Mouse (Mus musculus): ENCODE measurements at regions not wholly inside any gene's neighbourhood (a gene's known extent, or its start where the extent isn't known, plus 50 kb on each side); places are given as distances from the start of the nearest gene placed in this dataset.

- Histone ChIP-seq H3K36me3 (ENCODE audit: control insufficient read depth, insufficient read depth) (no peaks in the 10 kb centered on the region), H3K79me2 (ENCODE audit: control insufficient read depth, insufficient read depth) (no peaks in the 10 kb centered on the region), H3K27me3 (ENCODE audit: control insufficient read depth, insufficient read depth, insufficient read length) (no peaks in the 10 kb centered on the region), H3ac (ENCODE audit: control insufficient read depth, insufficient read length) (no peak overlapping the region), H3K4me2 (ENCODE audit: low read depth) (no peak overlapping the region), H3K4me3 (no peak overlapping the region)
- no peak for TF ChIP-seq MAX (IDR thresholded peaks at IDR 0.05; ENCODE audit: low read depth)
- no peak for TF ChIP-seq REST (IDR thresholded peaks at IDR 0.05; ENCODE audit: insufficient read depth, insufficient read length)
- no peak for TF ChIP-seq USF1 (IDR thresholded peaks at IDR 0.05; ENCODE audit: low read depth)
- no peak for TF ChIP-seq TCF3 (IDR thresholded peaks at IDR 0.05; ENCODE audit: insufficient read length, low read depth)
- no peak for TF ChIP-seq CEBPB (IDR thresholded peaks at IDR 0.05; ENCODE audit: insufficient read depth, poor library complexity, severe bottlenecking)
- no peak for TF ChIP-seq TCF12 (IDR thresholded peaks at IDR 0.05; ENCODE audit: insufficient read depth, poor library complexity, severe bottlenecking)
- no peak for TF ChIP-seq MYOG (IDR thresholded peaks at IDR 0.05; ENCODE audit: control insufficient read depth in 1 of 3, insufficient read depth in 1 of 3, insufficient read length in 2 of 3, low read depth in 2 of 3)
- TF ChIP-seq SRF (IDR thresholded peaks at IDR 0.05; ENCODE audit: control insufficient read depth, insufficient read length, low read depth): no peak
- no peak for TF ChIP-seq MYOD1 (IDR thresholded peaks at IDR 0.05; ENCODE audit: control insufficient read depth in 1 of 3, insufficient read length in 2 of 3, low read depth in 2 of 3)
- TF ChIP-seq POLR2AphosphoS2 (IDR thresholded peaks at IDR 0.05; ENCODE audit: insufficient read length, low read depth): no peak
- no peak for TF ChIP-seq E2F4 (IDR thresholded peaks at IDR 0.05; ENCODE audit: insufficient read depth)
- TF ChIP-seq POLR2A (IDR thresholded peaks at IDR 0.05; ENCODE audit: insufficient read length, low read depth): no peak
Observed at GRCm38 (mm10) chr3:39889222-39889621, 641.9 kb upstream of the Intu start.

DNA sequence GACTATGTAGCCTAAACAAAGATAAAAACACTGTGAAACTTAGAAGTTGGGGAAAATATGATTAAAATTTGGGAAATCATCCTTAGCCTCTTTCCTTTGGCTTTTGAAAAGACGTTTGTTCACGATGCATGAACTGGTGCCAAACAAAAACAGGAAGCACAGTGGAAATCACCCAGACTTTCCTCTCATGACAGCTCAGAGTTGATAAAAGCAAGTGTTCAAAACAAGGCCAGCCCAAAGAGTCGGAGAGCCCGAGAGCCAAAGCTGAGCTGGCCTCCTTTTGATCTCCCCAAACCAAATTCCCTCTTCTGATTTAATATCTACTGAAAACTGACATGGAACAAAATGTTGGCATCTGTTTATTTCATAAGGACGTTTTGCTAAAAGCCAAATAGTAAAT, 632.1 kb upstream of the Intu start:
- TF ChIP-seq E2F4 (IDR thresholded peaks at IDR 0.05; ENCODE audit: insufficient read depth) (no peak), CEBPB (IDR thresholded peaks at IDR 0.05; ENCODE audit: insufficient read depth, poor library complexity, severe bottlenecking) (no peak), REST (IDR thresholded peaks at IDR 0.05; ENCODE audit: insufficient read depth, insufficient read length) (no peak), POLR2AphosphoS2 (IDR thresholded peaks at IDR 0.05; ENCODE audit: insufficient read length, low read depth) (no peak), POLR2A (IDR thresholded peaks at IDR 0.05; ENCODE audit: insufficient read length, low read depth) (no peak), USF1 (IDR thresholded peaks at IDR 0.05; ENCODE audit: low read depth) (no peak), TCF3 (IDR thresholded peaks at IDR 0.05; ENCODE audit: insufficient read length, low read depth) (no peak), MAX (IDR thresholded peaks at IDR 0.05; ENCODE audit: low read depth) (no peak), TCF12 (IDR thresholded peaks at IDR 0.05; ENCODE audit: insufficient read depth, poor library complexity, severe bottlenecking) (no peak), MYOG (IDR thresholded peaks at IDR 0.05; ENCODE audit: control insufficient read depth in 1 of 3, insufficient read depth in 1 of 3, insufficient read length in 2 of 3, low read depth in 2 of 3) (no peak), SRF (IDR thresholded peaks at IDR 0.05; ENCODE audit: control insufficient read depth, insufficient read length, low read depth) (no peak), MYOD1 (IDR thresholded peaks at IDR 0.05; ENCODE audit: control insufficient read depth in 1 of 3, insufficient read length in 2 of 3, low read depth in 2 of 3) (no peak)
- no peaks in the 10 kb centered on the region for H3K36me3 ChIP-seq (ENCODE audit: control insufficient read depth, insufficient read depth)
- H3ac ChIP-seq (ENCODE audit: control insufficient read depth, insufficient read length): no peak overlapping the region
- no peak overlapping the region for H3K4me2 ChIP-seq (ENCODE audit: low read depth)
- no peaks in the 10 kb centered on the region for H3K79me2 ChIP-seq (ENCODE audit: control insufficient read depth, insufficient read depth)
- H3K4me3 ChIP-seq: no peak overlapping the region
- H3K27me3 ChIP-seq (ENCODE audit: control insufficient read depth, insufficient read depth, insufficient read length): no peaks in the 10 kb centered on the region

DNA sequence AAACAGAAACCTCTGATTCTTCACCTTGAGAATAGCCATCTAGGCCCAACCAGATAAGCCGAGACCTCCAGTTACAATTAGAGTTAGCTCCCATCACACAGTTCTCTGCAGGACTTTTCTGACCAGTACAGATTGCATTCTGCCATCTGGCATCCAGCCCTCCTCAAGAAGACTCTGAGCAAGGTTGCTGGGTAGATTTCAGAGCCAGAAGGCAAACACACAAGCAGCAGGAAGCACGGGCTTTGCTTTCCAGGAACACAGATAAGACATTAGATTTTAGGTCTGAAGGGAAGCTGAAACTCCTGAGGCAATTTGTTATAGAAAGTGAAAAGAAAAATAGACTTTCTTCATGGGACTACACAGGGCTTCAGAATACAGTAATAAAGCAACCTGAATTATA, 630.9 kb upstream of the Intu start:
- TF ChIP-seq TCF12 (IDR thresholded peaks at IDR 0.05; ENCODE audit: insufficient read depth, poor library complexity, severe bottlenecking) (no peak), MYOG (IDR thresholded peaks at IDR 0.05; ENCODE audit: control insufficient read depth in 1 of 3, insufficient read depth in 1 of 3, insufficient read length in 2 of 3, low read depth in 2 of 3) (no peak), POLR2AphosphoS2 (IDR thresholded peaks at IDR 0.05; ENCODE audit: insufficient read length, low read depth) (no peak), TCF3 (IDR thresholded peaks at IDR 0.05; ENCODE audit: insufficient read length, low read depth) (no peak), SRF (IDR thresholded peaks at IDR 0.05; ENCODE audit: control insufficient read depth, insufficient read length, low read depth) (no peak), MYOD1 (IDR thresholded peaks at IDR 0.05; ENCODE audit: control insufficient read depth in 1 of 3, insufficient read length in 2 of 3, low read depth in 2 of 3) (no peak), REST (IDR thresholded peaks at IDR 0.05; ENCODE audit: insufficient read depth, insufficient read length) (no peak)
- Histone ChIP-seq H3K27me3 (ENCODE audit: control insufficient read depth, insufficient read depth, insufficient read length) (no peaks in the 10 kb centered on the region), H3K4me2 (ENCODE audit: low read depth) (no peak overlapping the region), H3K36me3 (ENCODE audit: control insufficient read depth, insufficient read depth) (no peaks in the 10 kb centered on the region), H3K79me2 (ENCODE audit: control insufficient read depth, insufficient read depth) (no peaks in the 10 kb centered on the region), H3ac (ENCODE audit: control insufficient read depth, insufficient read length) (no peak overlapping the region), H3K4me3 (no peak overlapping the region)

DNA sequence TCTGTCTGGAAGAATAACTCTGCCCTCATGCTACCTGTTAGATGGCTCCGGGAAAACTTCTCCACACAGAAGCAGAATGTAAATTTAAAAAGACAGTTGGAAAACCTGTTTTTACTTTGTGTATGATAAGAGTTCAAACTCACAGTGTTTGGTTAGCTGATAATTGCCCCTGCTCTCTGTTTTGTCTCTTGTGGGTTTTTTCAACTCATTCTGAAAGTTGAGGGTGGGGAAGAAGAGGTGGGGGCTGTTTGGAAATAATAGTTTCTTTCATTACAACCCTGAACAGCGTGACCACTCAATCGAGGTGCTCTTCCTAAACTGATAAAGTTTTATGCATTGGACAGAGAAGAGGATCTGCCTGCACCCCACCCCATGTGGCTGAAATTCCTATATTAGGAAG, 626.7 kb upstream of the Intu start:
- H3K36me3 ChIP-seq (ENCODE audit: control insufficient read depth, insufficient read depth): no peaks in the 10 kb centered on the region
- no peak overlapping the region for H3K4me3 ChIP-seq
- no peaks in the 10 kb centered on the region for H3K79me2 ChIP-seq (ENCODE audit: control insufficient read depth, insufficient read depth)
- TF ChIP-seq USF1 (IDR thresholded peaks at IDR 0.05; ENCODE audit: low read depth): no peak
- TF ChIP-seq CEBPB (IDR thresholded peaks at IDR 0.05; ENCODE audit: insufficient read depth, poor library complexity, severe bottlenecking): no peak
- H3K27me3 ChIP-seq (ENCODE audit: control insufficient read depth, insufficient read depth, insufficient read length): no peaks in the 10 kb centered on the region
- no peak overlapping the region for H3K4me2 ChIP-seq (ENCODE audit: low read depth)
- H3ac ChIP-seq (ENCODE audit: control insufficient read depth, insufficient read length): no peak overlapping the region

GRCm38 (mm10) chr3:39908676-39909362, 622.3 kb upstream of the Intu start:
- Histone ChIP-seq H3K27me3 (ENCODE audit: control insufficient read depth, insufficient read depth, insufficient read length) (no peaks in the 10 kb centered on the region), H3K36me3 (ENCODE audit: control insufficient read depth, insufficient read depth) (no peaks in the 10 kb centered on the region), H3K4me3 (no peak overlapping the region), H3ac (ENCODE audit: control insufficient read depth, insufficient read length) (no peak overlapping the region), H3K4me2 (ENCODE audit: low read depth) (no peak overlapping the region), H3K79me2 (ENCODE audit: control insufficient read depth, insufficient read depth) (no peaks in the 10 kb centered on the region)
- TF ChIP-seq CEBPB (IDR thresholded peaks at IDR 0.05; ENCODE audit: insufficient read depth, poor library complexity, severe bottlenecking) (no peak), REST (IDR thresholded peaks at IDR 0.05; ENCODE audit: insufficient read depth, insufficient read length) (no peak), TCF3 (IDR thresholded peaks at IDR 0.05; ENCODE audit: insufficient read length, low read depth) (no peak), SRF (IDR thresholded peaks at IDR 0.05; ENCODE audit: control insufficient read depth, insufficient read length, low read depth) (no peak), TCF12 (IDR thresholded peaks at IDR 0.05; ENCODE audit: insufficient read depth, poor library complexity, severe bottlenecking) (no peak), MAX (IDR thresholded peaks at IDR 0.05; ENCODE audit: low read depth) (no peak), MYOG (IDR thresholded peaks at IDR 0.05; ENCODE audit: control insufficient read depth in 1 of 3, insufficient read depth in 1 of 3, insufficient read length in 2 of 3, low read depth in 2 of 3) (no peak), E2F4 (IDR thresholded peaks at IDR 0.05; ENCODE audit: insufficient read depth) (no peak), POLR2A (IDR thresholded peaks at IDR 0.05; ENCODE audit: insufficient read length, low read depth) (no peak), POLR2AphosphoS2 (IDR thresholded peaks at IDR 0.05; ENCODE audit: insufficient read length, low read depth) (no peak), USF1 (IDR thresholded peaks at IDR 0.05; ENCODE audit: low read depth) (no peak)

All from myocyte (in vitro differentiated cells).